Mouse (Mus musculus): ENCODE results near the gene Anks6.
A peak's percentile ranks its signal among the peaks of the same experiment; 100 is the strongest.

Gene Anks6

DNA sequence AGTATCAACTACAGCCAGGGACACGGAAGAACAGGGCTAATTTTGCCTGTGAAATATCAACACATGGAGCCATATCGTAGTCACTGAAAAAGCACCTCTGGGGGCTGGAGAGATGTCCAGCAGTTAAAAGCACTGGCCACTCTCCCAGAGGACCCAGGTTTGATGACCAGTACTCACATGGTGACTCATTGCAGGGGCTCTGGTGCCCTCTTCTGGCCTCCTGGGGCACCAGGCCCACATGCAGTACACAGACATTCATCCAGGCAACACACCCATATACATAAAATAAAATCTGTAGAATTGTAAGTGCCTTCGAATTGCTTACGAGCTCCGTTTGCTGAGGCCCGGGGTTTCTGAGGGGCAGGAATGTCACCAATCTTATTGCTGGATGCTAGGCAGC, 10.3 kb downstream of the Anks6 start:
- no peak for DNase-seq (ENCODE audit: low spot score in 2 of 2)

DNA sequence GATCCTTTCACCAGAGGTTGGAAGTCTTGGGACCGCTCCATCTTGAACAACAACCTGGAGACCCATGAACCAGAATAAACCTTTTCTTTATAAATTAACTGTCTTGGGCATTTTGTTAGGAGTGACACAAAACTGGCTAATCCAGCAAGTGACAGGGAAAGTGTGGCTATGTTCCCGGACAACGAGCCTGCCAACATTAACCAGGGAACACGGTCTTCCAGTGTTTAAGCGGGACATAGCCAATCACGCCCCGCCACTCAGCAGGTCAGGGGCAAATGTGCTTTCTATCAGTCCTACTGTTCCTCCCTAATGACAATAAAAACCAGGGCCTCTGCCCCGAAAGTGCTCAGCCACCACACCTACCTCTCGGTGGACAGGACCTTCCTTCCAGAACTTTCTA, 13.4 kb downstream of the Anks6 start:
- no peak for DNase-seq (ENCODE audit: low spot score in 2 of 2)

GRCm38 (mm10) chr4:47039586-47039985, 17.6 kb downstream of the Anks6 start:
- no peak for DNase-seq (ENCODE audit: low spot score in 2 of 2)

DNA sequence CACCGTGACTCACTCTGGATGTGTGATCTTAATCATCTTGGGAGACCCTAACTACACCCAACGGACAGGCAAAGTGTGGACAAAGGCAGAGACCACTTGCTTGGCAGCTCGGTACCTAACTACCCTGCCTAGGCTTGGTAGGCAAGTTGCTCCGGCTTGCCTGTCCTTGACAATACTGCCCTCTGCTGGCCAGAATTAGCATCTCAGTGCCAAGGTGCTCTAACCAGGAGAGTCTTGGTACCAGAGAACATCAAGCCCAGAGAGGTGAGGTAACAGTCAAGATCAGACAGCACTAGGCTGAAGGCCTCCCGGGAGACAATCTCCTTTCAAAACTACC, 19.9 kb downstream of the Anks6 start:
- DNase-seq (ENCODE audit: low spot score in 2 of 2), result peak; percentile 36 to 71

DNA sequence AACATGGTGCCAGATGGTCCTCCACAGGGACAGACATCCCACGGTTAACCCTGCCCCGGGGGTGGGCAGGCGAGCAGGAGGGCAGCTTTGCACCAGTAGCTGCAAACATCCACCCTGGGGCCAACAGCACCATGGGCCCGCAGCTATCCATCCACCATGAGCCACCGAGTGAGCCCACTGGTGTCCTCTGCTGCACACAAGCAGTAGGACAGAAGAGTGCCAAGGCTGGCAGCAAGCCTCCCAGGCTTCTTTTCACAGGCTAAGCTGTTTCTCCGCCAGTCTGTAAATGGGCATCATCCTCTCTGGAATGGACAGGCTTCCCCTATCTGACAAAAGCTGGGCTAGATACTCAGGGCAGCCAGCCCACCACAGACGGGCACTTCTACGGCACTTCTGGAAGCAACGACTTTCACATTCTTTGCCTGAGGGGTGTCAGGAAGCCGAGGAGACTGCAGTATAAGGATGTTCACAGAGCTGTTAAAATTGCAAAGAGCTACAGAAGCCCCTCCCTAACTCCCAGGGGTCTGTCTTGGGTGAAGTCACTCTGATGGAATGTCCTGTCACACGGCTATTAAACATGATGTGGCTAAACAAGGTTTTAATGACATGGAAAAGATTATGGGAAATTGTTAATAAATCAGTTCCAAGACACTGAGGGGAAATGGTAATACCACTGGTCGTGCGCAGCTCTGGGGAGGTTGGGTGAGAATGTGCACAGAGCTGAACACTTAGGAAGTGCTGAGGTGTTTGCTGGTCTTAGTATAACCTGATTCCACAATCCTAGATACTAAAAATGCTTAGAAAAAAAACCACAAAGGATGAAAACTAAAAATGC, 20.5 kb downstream of the Anks6 start:
- no peak for DNase-seq (ENCODE audit: low spot score in 2 of 2)

DNA sequence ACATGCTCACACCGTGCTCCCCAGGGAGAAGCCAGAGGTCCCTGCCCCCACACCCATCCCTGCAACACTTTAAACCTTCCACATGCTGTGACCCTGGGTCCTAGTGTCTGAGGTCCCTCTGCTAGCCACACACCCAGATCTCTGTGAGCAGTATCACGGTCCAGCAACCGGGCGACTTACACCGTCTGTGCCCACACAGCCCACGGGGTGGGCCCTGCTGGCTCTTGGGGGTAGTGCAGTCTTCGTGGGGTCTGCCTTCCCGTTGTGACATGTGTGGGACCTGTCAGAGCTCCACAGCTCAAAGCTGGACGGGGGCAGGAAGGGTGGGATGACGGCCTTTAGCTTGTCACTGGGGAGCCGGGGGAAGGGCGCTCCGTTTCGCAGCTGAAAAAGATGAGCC, 21.7 kb downstream of the Anks6 start:
- no peak for DNase-seq (ENCODE audit: low spot score in 2 of 2)

- no peak for DNase-seq (ENCODE audit: low spot score in 2 of 2)
Measured at GRCm38 (mm10) chr4:47032171-47032570, 25.1 kb downstream of the Anks6 start.

DNA sequence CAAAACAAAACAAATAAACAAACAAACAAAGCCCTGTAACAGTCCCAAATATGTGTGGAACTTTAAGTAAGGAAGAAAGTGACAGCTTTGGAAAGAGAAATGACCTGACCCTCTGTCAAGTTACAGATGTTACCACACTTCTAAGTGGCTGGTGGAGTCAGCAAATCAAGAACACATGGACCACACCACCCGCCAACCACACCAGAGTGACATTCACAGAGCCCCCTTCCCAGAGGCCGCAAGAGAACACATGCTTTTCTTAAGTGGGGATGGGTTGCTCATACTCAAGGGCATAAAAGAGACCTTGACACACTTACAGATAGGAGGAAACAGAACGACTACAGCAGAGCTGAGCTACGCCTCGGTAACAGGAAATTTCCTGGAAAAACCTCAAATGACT, 28.4 kb downstream of the Anks6 start:
- DNase-seq (ENCODE audit: low spot score in 2 of 2), result no peak

GRCm38 (mm10) chr4:47023949-47024348, 33.3 kb downstream of the Anks6 start:
- no peak for DNase-seq (ENCODE audit: low spot score in 2 of 2)

- DNase-seq (ENCODE audit: low spot score in 2 of 2), result no peak
Measured at GRCm38 (mm10) chr4:47022804-47023603, 34.2 kb downstream of the Anks6 start.

GRCm38 (mm10) chr4:47020563-47020962, 36.7 kb downstream of the Anks6 start:
- peak; percentile 51 to 70 for DNase-seq (ENCODE audit: low spot score in 2 of 2)

- DNase-seq (ENCODE audit: low spot score in 2 of 2), result no peak
Measured at GRCm38 (mm10) chr4:47015156-47015555, 42.1 kb downstream of the Anks6 start.

- DNase-seq (ENCODE audit: low spot score in 2 of 2), result no peak
Measured at GRCm38 (mm10) chr4:47012476-47012875, 44.8 kb downstream of the Anks6 start.

GRCm38 (mm10) chr4:47010400-47011231, 46.6 kb downstream of the Anks6 start:
- peak in 1 of 2 experiments; percentile 49 for DNase-seq (ENCODE audit: low spot score in 2 of 2)

GRCm38 (mm10) chr4:47000626-47001395, 56.4 kb downstream of the Anks6 start:
- DNase-seq (ENCODE audit: low spot score in 2 of 2), result no peak

DNA sequence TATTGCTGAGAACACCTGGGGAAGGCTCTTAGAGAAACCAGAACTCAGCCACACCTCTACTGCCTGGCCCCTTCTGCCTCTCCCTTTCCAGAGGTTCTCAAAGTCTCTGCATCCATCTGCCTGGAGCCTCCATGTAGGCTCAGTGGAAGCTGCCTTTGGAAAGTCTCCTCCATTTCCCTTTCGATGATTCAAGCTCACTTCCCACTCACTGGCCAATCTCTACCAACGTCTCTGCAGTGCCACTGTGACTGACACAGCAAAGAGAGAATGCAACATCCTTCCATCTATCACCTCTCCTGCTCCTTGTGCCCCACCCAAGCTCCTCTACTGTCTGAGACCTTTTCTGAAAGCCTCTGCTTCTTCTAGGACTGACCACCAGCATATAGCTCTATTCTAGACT, 59.3 kb downstream of the Anks6 start:
- DNase-seq (ENCODE audit: low spot score in 2 of 2), result no peak

- no peak for DNase-seq (ENCODE audit: low spot score in 2 of 2)
Measured at GRCm38 (mm10) chr4:46992827-46993473, 64.3 kb downstream of the Anks6 start.

GRCm38 (mm10) chr4:46991959-46992316, 65.3 kb downstream of the Anks6 start:
- DNase-seq (ENCODE audit: low spot score in 2 of 2), result no peak

DNA sequence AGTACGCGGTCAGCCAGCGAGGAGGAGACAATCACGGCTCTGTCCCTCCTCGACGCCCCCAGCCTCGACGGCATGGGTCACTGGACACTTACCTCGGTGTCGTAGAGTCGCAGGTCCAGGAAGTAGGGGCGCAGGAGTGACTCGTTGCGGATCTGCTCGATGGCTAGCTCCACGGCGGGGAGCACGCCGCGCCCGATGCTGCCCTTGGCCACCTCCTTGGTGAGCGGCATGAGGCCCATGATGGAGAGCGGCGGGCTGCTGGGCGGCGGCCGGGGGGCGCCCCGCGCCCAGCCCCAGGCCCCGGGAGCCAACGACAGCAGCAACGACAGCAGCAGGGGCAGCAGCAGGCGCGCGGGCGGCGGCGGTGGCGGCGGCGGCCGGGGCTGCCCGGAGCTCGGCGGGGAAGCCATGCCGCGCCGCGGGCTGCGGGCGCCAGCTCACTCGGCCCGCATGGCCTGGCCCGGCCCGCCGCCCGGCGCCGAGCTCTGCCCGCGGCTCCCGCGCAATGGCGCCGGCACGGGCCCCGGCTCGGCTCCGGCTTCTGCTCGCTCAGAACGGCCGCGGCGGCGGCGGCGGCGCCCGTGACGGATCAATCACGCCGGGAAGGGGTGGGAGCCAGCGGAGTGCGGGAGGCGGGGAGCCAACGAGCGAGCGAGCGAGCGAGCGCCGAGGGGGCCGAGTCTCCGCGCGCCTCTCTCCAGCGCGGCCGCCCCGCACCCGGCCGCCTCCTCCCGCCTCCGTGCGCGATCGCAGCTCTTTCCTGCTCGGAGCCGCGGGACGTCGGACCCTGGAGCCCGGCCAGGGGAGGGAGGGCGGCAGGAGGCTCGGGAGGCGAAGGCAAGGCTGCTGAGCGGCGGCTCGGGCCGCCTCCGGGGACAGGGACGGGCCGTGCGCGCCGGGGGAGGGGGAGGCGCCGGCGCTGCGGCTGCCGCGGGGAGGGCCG, 65.9 kb downstream of the Anks6 start, which contains the start of gene Gabbr2:
Gabbr2 (minus strand) TSS at position 858 of the 943 bp plus-strand sequence.
- DNase-seq (ENCODE audit: low spot score in 2 of 2), result no peak
